Mouse (Mus musculus) MEL (cell line): Measurements from ENCODE around the gene Tmem131. TPM values are rescaled to one million over a fixed set of nuclear protein-coding genes. Genes with fewer than 3 reads are reported as not detected.

Experiments used
- DNase-seq: peaks from one replicate; pipeline ENCODE4 v3.0.0; 2011; ENCODE audit warnings: low read depth, low spot score
- H3K27ac ChIP-seq: 2 replicates; pipeline ENCODE4 v1.5.1; 2012; ENCODE audit warnings: low read depth, mild to moderate bottlenecking, control low read depth, low read length, moderate library complexity; ENCODE audit not compliant: control insufficient read depth
- H3K27me3 ChIP-seq, 2 experiments: fragments of 150-350 bp in 1 of 2; sonication (generic) in 1 of 2; 2 replicates each; pipeline ENCODE4 v1.6.1; 2012; ENCODE audit warnings: low read length in 2 of 2, mild to moderate bottlenecking in 2 of 2, improper control_type of control experiment in 1 of 2, moderate library complexity in 1 of 2; ENCODE audit not compliant: insufficient read depth in 2 of 2, control insufficient read depth in 1 of 2
- H3K36me3 ChIP-seq, 2 experiments: 2 replicates each; pipeline ENCODE4 v1.6.1; 2012 to 2014; ENCODE audit warnings: low read length in 2 of 2, improper control_type of control experiment in 1 of 2, inconsistent platforms in 1 of 2, mild to moderate bottlenecking in 1 of 2; ENCODE audit not compliant: insufficient read depth in 2 of 2, control insufficient read depth in 1 of 2
- H3K4me1 ChIP-seq, 2 experiments: fragments of 150-350 bp in 1 of 2; sonication (generic) in 1 of 2; 2 replicates each; pipeline ENCODE4 v1.6.1; 2012; ENCODE audit warnings: low read length in 2 of 2, improper control_type of control experiment in 1 of 2, mild to moderate bottlenecking in 1 of 2; ENCODE audit not compliant: insufficient read depth in 2 of 2, control insufficient read depth in 1 of 2
- H3K4me3 ChIP-seq, 2 experiments: fragments of 150-350 bp in 1 of 2; sonication (generic) in 1 of 2; 2 replicates each; pipeline ENCODE4 v1.5.1; 2012; ENCODE audit warnings: low read depth in 2 of 2, low read length in 2 of 2, mild to moderate bottlenecking in 2 of 2, moderate library complexity in 2 of 2, control low read depth in 1 of 2, improper control_type of control experiment in 1 of 2; ENCODE audit not compliant: control insufficient read depth in 1 of 2, insufficient read depth in 1 of 2
- H3K79me2 ChIP-seq: 2 replicates; pipeline ENCODE4 v1.6.1; 2012; ENCODE audit warnings: mild to moderate bottlenecking, low read length, moderate library complexity; ENCODE audit not compliant: control insufficient read depth, poor library complexity, insufficient read depth
- H3K9ac ChIP-seq: 2 replicates; pipeline ENCODE4 v1.6.1; 2012; ENCODE audit warnings: low read depth, mild to moderate bottlenecking, control low read depth, low read length, moderate library complexity; ENCODE audit not compliant: control insufficient read depth, poor library complexity, severe bottlenecking
- H3K9me3 ChIP-seq: fragments of 150-350 bp; sonication (generic); replicated peaks from 2 replicates; pipeline ENCODE4 v1.6.1; 2012; ENCODE audit warnings: mild to moderate bottlenecking, low read length, improper control_type of control experiment, moderate library complexity; ENCODE audit not compliant: insufficient read depth
- CHD1 ChIP-seq: IDR thresholded peaks from 2 replicates; pipeline ENCODE4 v1.6.1; 2012; ENCODE audit warnings: low read depth, mild to moderate bottlenecking, inconsistent platforms, low read length, improper control_type of control experiment
- E2F4 ChIP-seq: IDR thresholded peaks from 2 replicates; pipeline ENCODE4 v1.6.1; 2011; ENCODE audit warnings: low read depth, low read length, improper control_type of control experiment, borderline replicate concordance
- ELF1 ChIP-seq: IDR thresholded peaks from 2 replicates; pipeline ENCODE4 v1.6.1; 2014; ENCODE audit warnings: low read depth, mild to moderate bottlenecking, inconsistent platforms, low read length, improper control_type of control experiment, moderate library complexity
- EP300 ChIP-seq, 2 experiments: IDR thresholded peaks; 2 replicates each; pipeline ENCODE4 v1.6.1; 2011; ENCODE audit warnings: improper control_type of control experiment in 2 of 2, low read length in 2 of 2, low read depth in 1 of 2, mild to moderate bottlenecking in 1 of 2
- ETS1 ChIP-seq: IDR thresholded peaks from 2 replicates; pipeline ENCODE4 v1.6.1; 2012; ENCODE audit warnings: low read depth, mild to moderate bottlenecking, inconsistent platforms, low read length, improper control_type of control experiment, moderate library complexity
- GATA1 ChIP-seq: IDR thresholded peaks from 2 replicates; pipeline ENCODE4 v1.6.1; 2011; ENCODE audit warnings: low read depth, low read length, improper control_type of control experiment
- HCFC1 ChIP-seq: IDR thresholded peaks from 2 replicates; pipeline ENCODE4 v1.6.1; 2012; ENCODE audit warnings: low read depth, mild to moderate bottlenecking, inconsistent platforms, low read length, improper control_type of control experiment, moderate library complexity
- MAFK ChIP-seq: IDR thresholded peaks from 2 replicates; pipeline ENCODE4 v1.6.1; 2011; ENCODE audit warnings: low read depth, mild to moderate bottlenecking, low read length, improper control_type of control experiment, borderline replicate concordance
- MAX ChIP-seq: IDR thresholded peaks from 2 replicates; pipeline ENCODE4 v1.6.1; 2011; ENCODE audit warnings: low read length, improper control_type of control experiment
- MAZ ChIP-seq: IDR thresholded peaks from 2 replicates; pipeline ENCODE4 v1.6.1; 2012; ENCODE audit warnings: low read depth, mild to moderate bottlenecking, inconsistent platforms, low read length, improper control_type of control experiment
- MEF2A ChIP-seq: IDR thresholded peaks from 2 replicates; pipeline ENCODE4 v1.6.1; 2014; ENCODE audit warnings: low read depth, mild to moderate bottlenecking, inconsistent platforms, low read length, improper control_type of control experiment; ENCODE audit not compliant: poor library complexity, insufficient replicate concordance, severe bottlenecking; ENCODE audit errors: extremely low read depth
- MXI1 ChIP-seq: IDR thresholded peaks from 2 replicates; pipeline ENCODE4 v1.6.1; 2011; ENCODE audit warnings: mild to moderate bottlenecking, low read depth, low read length, improper control_type of control experiment
- MYB ChIP-seq: IDR thresholded peaks from 2 replicates; pipeline ENCODE4 v1.6.1; 2011; ENCODE audit warnings: mild to moderate bottlenecking, low read depth, low read length, improper control_type of control experiment
- MYC ChIP-seq: IDR thresholded peaks from 2 replicates; pipeline ENCODE4 v1.6.1; 2011; ENCODE audit warnings: low read depth, mild to moderate bottlenecking, low read length, improper control_type of control experiment, moderate library complexity
- NELFE ChIP-seq: IDR thresholded peaks from 2 replicates; pipeline ENCODE4 v1.6.1; 2011; ENCODE audit warnings: low read depth, low read length, improper control_type of control experiment
- NRF1 ChIP-seq: IDR thresholded peaks from 2 replicates; pipeline ENCODE4 v1.6.1; 2014; ENCODE audit warnings: low read depth, mild to moderate bottlenecking, inconsistent platforms, low read length, improper control_type of control experiment, moderate library complexity; ENCODE audit not compliant: poor library complexity, insufficient read depth, severe bottlenecking
- POLR2A ChIP-seq, 2 experiments: IDR thresholded peaks; 2 replicates each; pipeline ENCODE4 v1.6.1; 2011 to 2012; ENCODE audit warnings: low read length in 2 of 2, mild to moderate bottlenecking in 2 of 2, control low read depth in 1 of 2, improper control_type of control experiment in 1 of 2, low read depth in 1 of 2, moderate library complexity in 1 of 2; ENCODE audit not compliant: control insufficient read depth in 1 of 2, insufficient read depth in 1 of 2, poor library complexity in 1 of 2
- RCOR1 ChIP-seq: IDR thresholded peaks from 2 replicates; pipeline ENCODE4 v1.6.1; 2012; ENCODE audit warnings: low read depth, mild to moderate bottlenecking, inconsistent platforms, low read length, improper control_type of control experiment
- SIN3A ChIP-seq: IDR thresholded peaks from 2 replicates; pipeline ENCODE4 v1.6.1; 2012; ENCODE audit warnings: low read length, improper control_type of control experiment, inconsistent platforms
- SMC3 ChIP-seq: IDR thresholded peaks from 2 replicates; pipeline ENCODE4 v1.6.1; 2011; ENCODE audit warnings: low read depth, low read length, improper control_type of control experiment
- TAL1 ChIP-seq: IDR thresholded peaks from 2 replicates; pipeline ENCODE4 v1.6.1; 2012; ENCODE audit warnings: mild to moderate bottlenecking, inconsistent platforms, low read length, moderate library complexity, mixed read lengths
- TBP ChIP-seq: IDR thresholded peaks from 2 replicates; pipeline ENCODE4 v1.8.0; 2011; ENCODE audit warnings: low read depth, low read length, improper control_type of control experiment
- TCF12 ChIP-seq: IDR thresholded peaks from 2 replicates; pipeline ENCODE4 v1.6.1; 2014; ENCODE audit warnings: low read depth, mild to moderate bottlenecking, inconsistent platforms, low read length, improper control_type of control experiment, moderate library complexity
- UBTF ChIP-seq: IDR thresholded peaks from 2 replicates; pipeline ENCODE4 v1.6.1; 2012; ENCODE audit warnings: low read depth, mild to moderate bottlenecking, inconsistent platforms, low read length, improper control_type of control experiment, moderate library complexity, borderline replicate concordance; ENCODE audit not compliant: insufficient read depth
- USF1 ChIP-seq: IDR thresholded peaks from 2 replicates; pipeline ENCODE4 v1.6.1; 2014; ENCODE audit warnings: low read depth, mild to moderate bottlenecking, inconsistent platforms, low read length, improper control_type of control experiment, moderate library complexity
- ZC3H11A ChIP-seq: IDR thresholded peaks from 2 replicates; pipeline ENCODE4 v1.6.1; 2012; ENCODE audit warnings: low read depth, mild to moderate bottlenecking, inconsistent platforms, low read length, improper control_type of control experiment
- ZMIZ1 ChIP-seq: IDR thresholded peaks from 2 replicates; pipeline ENCODE4 v1.6.1; 2012; ENCODE audit warnings: low read depth, mild to moderate bottlenecking, inconsistent platforms, low read length, improper control_type of control experiment, moderate library complexity
- ZNF384 ChIP-seq: IDR thresholded peaks from 2 replicates; pipeline ENCODE4 v1.6.1; 2012; ENCODE audit warnings: low read depth, mild to moderate bottlenecking, inconsistent platforms, low read length, improper control_type of control experiment
- polyA plus RNA-seq, 2 experiments: library from polyadenylated mRNA; stranded (reverse) in 1 of 2; unstranded in 1 of 2; fragments of >175 nt in 1 of 2; fragments of >200 nt in 1 of 2; gene quantifications; 2 replicates each; pipeline versions ENCODE4 v1.2.1 to v1.2.4; 2012; ENCODE audit warnings: low replicate concordance in 2 of 2, low read depth in 1 of 2; ENCODE audit not compliant: insufficient read length in 2 of 2, insufficient read depth in 1 of 2, missing spikeins in 1 of 2
- total RNA-seq: library from RNA; depleted of rRNA; stranded (reverse); fragments of 300-350 nt; gene quantifications from 2 replicates; pipeline ENCODE4 v1.2.3, GENCODE M21; 2012

Gene Tmem131
- total and polyA plus RNA-seq, 3 experiments = 11.4 to 196 (median 48.8) TPM

DNA sequence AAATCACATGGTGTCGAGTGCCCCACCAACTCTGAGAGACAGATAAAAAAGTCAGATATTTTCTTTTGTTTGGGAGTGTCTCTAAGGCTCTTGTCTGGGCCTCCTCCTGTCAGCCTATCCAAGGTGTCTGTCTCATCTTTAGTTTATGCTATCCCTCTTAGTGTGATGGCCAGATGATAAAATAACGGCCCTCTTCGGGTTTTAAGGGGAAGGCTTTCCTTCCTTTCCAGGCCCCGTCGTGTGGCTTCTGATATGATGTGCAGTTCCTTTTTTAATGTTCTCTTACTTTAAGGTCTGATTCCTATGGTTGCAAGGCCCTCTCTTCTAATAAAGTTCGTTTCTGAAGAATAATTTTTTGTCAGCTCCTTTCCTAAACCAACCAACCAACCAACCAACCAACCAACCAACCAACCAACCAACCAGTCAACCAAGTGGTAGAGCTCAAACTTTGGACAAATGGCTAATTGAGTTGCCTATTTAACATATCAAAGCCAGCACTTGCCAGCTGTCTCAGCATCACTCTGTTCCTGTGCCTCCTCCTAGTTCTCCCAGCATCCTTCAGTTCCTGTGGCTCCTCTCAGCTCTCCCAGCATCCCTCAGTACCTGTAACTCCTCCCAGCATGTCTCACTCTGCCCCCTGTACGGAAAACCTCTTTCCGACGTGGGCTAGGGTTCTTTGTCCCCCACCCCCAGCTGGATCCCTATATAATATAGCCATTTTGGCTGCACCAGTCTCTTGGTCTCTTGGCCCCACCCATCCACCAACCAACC lies 38.9 kb upstream of the Tmem131 start:
- Histone ChIP-seq H3K27me3 (no peaks in the 10 kb centered on the region), H3K36me3 (peaks cover 0 to 7% of the 10 kb centered on the region in 2 experiments; a peak in 2 of 4 replicates), H3K4me3 (no peak overlapping the region), H3K9ac (peak overlapping the region; percentile 26; the same call in 1 of the 2 replicates), H3K79me2 (no peaks in the 10 kb centered on the region), H3K27ac (peak overlapping the region; percentile 85), H3K4me1 (peaks cover 12 to 14% of the 10 kb centered on the region in 2 experiments), H3K9me3 (no peaks in the 10 kb centered on the region)
- peak; percentile 75 for DNase-seq
- TF ChIP-seq MEF2A (no peak), SMC3 (no peak), MAZ (no peak), POLR2A (IDR thresholded peaks at IDR 0.05; ENCODE audit: control insufficient read depth in 1 of 2, insufficient read depth in 1 of 2, low read depth in 1 of 2, low read length in 2 of 2, poor library complexity in 1 of 2) (0 out of 4 replicates have a peak, but pooled peaks of 1 of the 2 experiments have one; percentile 16), TAL1 (no peak), MYB (peak; percentile 76), TBP (0 out of 2 replicates have a peak, but pooled peaks have one; percentile 15), ETS1 (peak; percentile 43; the same call in 1 of the 2 replicates), NRF1 (no peak), MXI1 (no peak), NELFE (no peak), EP300 (IDR thresholded peaks at IDR 0.05; ENCODE audit: low read depth in 1 of 2, low read length in 2 of 2) (peak; percentile 85 to 92), ZMIZ1 (no peak), UBTF (no peak), MAX (0 out of 2 replicates have a peak, but pooled peaks have one; percentile 35), CHD1 (no peak), E2F4 (no peak), USF1 (no peak), HCFC1 (no peak), ZNF384 (no peak), MAFK (no peak), RCOR1 (peak; percentile 43), ZC3H11A (0 out of 2 replicates have a peak, but pooled peaks have one; percentile 1), TCF12 (peak; percentile 83), SIN3A (no peak), GATA1 (peak; percentile 78), ELF1 (no peak), MYC (peak; percentile 46; the same call in 1 of the 2 replicates)
